Mouse (Mus musculus): ENCODE results near the gene Banf1. TPM values are rescaled to one million over a fixed set of nuclear protein-coding genes. Genes with fewer than 3 reads are reported as not detected.
"Not testable (repeated sequence)": the region's sequence is repeated elsewhere in the genome, so short reads cannot be mapped to it uniquely, and the experiment has no call there.

Gene Banf1
- polyA plus RNA-seq, 1 experiment from 2014 or later, result 189 TPM

DNA sequence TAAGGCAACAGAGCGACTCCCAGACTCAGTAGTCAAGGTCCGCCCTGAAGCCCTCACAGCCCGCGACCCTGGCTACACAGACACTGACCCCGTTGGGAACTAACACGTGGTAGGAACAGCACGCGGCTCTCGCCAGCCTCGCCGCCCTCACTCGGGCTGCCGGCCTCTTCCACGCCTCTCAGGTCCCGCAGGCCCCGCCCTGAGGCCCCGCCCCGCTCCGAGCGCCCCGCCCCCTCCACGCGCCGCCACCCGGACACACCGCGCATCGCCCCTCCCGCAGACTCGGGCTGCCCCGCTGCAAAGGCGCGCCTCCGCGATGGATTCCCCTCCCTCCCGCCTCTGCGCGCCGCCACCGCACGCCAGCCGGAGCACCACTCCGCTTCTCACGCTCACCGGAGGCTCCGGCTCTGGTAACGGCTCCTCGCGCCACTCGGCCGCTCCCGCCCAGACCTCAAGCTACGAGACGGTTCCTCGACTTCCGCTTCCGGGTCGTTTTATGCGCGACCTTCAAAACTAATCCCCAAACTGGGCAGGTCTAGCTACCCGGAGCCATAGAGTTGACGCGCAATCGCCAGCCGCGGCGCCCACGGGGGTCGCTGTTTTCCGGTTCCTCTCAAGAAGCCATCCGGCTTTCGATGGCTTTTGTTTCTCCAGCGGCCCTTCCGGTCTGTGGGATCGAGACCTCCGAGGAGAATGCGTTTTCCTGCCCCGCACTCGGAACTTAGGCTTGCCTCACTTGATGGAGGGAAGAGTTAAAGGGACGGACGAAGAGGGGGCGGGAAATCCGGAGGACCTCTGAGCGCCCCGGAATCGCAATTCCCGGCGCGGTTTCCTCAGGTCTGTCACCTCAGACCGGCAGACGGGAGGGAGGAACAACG is 554 bp downstream of the Banf1 start, which contains the start of gene Eif1ad:
Gene Eif1ad (plus strand): TSS at position 567 of the 878 bp plus-strand sequence.
- H3K4me3 ChIP-seq (ENCODE audit: low read depth, low read length), result peak within 1 kb of the TSS; percentile 92
- H3K4me1 ChIP-seq (ENCODE audit: control insufficient read depth, low read depth, low read length), result peaks cover 29% of the 10 kb centered on the region
- H3K4me2 ChIP-seq (ENCODE audit: low read depth, low read length), result peak within 1 kb of the TSS; percentile 90
- peak within 1 kb of the TSS; percentile 85 for H3K9ac ChIP-seq (ENCODE audit: low read depth, low read length)
- H3K36me3 ChIP-seq (ENCODE audit: control insufficient read depth, insufficient read depth), result peaks cover 30% of the 10 kb centered on the region
- under 1% methylated on average over 89 of the region's 92 CpGs for WGBS (ENCODE audit: insufficient replicate concordance)
- H3K27me3 ChIP-seq (ENCODE audit: control insufficient read depth, insufficient read depth, low read depth, low read length), result no peaks in the 10 kb centered on the region
- H3K27ac ChIP-seq (ENCODE audit: low read length), result peak within 1 kb of the TSS; percentile 91
- H3K9me3 ChIP-seq (replicated peaks; ENCODE audit: control insufficient read depth, low read length), result no peaks in the 10 kb centered on the region
- ATAC-seq (ENCODE audit: low read depth), result peak; percentile 91

DNA sequence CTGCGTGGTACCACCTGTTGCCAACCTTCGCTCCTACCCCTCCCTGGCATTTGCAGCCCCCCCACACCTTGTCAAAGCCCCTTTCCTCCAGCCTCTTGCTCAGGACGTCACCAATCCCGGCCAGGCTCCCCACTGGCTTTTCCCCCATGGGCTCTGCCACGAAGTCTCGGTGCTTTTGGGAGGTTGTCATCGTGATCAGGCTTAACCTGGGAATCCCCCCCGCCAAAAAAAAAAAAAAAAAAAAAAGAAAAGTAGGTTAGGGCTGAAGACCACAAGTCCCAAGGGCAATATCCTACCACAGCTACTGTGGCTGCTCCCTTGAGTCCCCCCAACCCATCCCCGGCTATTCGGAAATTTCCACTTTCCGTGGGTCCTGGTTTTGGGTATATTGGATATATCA is 1.2 kb downstream of the Banf1 start:
- Histone ChIP-seq H3K9ac (ENCODE audit: low read depth, low read length) (peak overlapping the region; percentile 85), H3K9me3 (replicated peaks; ENCODE audit: control insufficient read depth, low read length) (no peaks in the 10 kb centered on the region), H3K36me3 (ENCODE audit: control insufficient read depth, insufficient read depth) (peaks cover 26% of the 10 kb centered on the region), H3K27ac (ENCODE audit: low read length) (peak overlapping the region; percentile 6; the same call in 1 of the 2 replicates), H3K4me3 (ENCODE audit: low read depth, low read length) (peak overlapping the region; percentile 92), H3K4me1 (ENCODE audit: control insufficient read depth, low read depth, low read length) (peaks cover 29% of the 10 kb centered on the region), H3K4me2 (ENCODE audit: low read depth, low read length) (peak overlapping the region; percentile 90), H3K27me3 (ENCODE audit: control insufficient read depth, insufficient read depth, low read depth, low read length) (no peaks in the 10 kb centered on the region)
- ATAC-seq (ENCODE audit: low read depth), result no peak
- 4% methylated on average over 11 of the region's 11 CpGs for WGBS (ENCODE audit: insufficient replicate concordance)

GRCm38 (mm10) chr19:5364124-5364523 is 2.8 kb downstream of the Banf1 start:
- Histone ChIP-seq H3K9me3 (replicated peaks; ENCODE audit: control insufficient read depth, low read length) (no peaks in the 10 kb centered on the region), H3K4me2 (ENCODE audit: low read depth, low read length) (no peak overlapping the region), H3K9ac (ENCODE audit: low read depth, low read length) (no peak overlapping the region), H3K27ac (ENCODE audit: low read length) (no peak overlapping the region), H3K4me1 (ENCODE audit: control insufficient read depth, low read depth, low read length) (peaks cover 29% of the 10 kb centered on the region), H3K27me3 (ENCODE audit: control insufficient read depth, insufficient read depth, low read depth, low read length) (no peaks in the 10 kb centered on the region), H3K36me3 (ENCODE audit: control insufficient read depth, insufficient read depth) (peaks cover 12% of the 10 kb centered on the region; the same call in 1 of the 2 replicates), H3K4me3 (ENCODE audit: low read depth, low read length) (no peak overlapping the region)
- 78% methylated on average over 2 of the region's 2 CpGs for WGBS (ENCODE audit: insufficient replicate concordance)
- no peak for ATAC-seq (ENCODE audit: low read depth)

DNA sequence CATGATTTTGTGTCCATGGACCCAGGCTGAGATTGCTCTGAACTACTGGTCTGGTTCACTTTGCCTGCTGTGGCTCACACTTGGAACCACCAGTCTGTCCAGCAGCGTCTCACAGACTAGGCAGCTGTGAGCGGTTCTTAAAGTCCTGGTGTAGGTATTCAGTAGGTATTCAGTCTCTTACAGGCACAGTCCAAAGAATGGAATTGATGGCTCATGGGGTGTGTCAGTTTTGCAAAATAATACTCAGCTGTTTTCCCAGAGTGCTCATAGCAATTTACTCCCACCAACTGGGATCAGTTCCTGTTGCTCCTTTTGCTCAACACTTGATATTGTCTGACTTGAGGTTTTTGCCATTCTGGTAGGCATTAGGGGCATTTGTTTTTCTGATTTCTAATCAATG is 4.8 kb downstream of the Banf1 start:
- Histone ChIP-seq H3K4me2 (ENCODE audit: low read depth, low read length) (no peak overlapping the region), H3K4me3 (ENCODE audit: low read depth, low read length) (no peak overlapping the region), H3K27me3 (ENCODE audit: control insufficient read depth, insufficient read depth, low read depth, low read length) (no peaks in the 10 kb centered on the region), H3K36me3 (ENCODE audit: control insufficient read depth, insufficient read depth) (0 out of 2 replicates have a peak, but pooled peaks cover 4% of the 10 kb centered on the region), H3K9ac (ENCODE audit: low read depth, low read length) (no peak overlapping the region), H3K9me3 (replicated peaks; ENCODE audit: control insufficient read depth, low read length) (no peaks in the 10 kb centered on the region), H3K4me1 (ENCODE audit: control insufficient read depth, low read depth, low read length) (peaks cover 16% of the 10 kb centered on the region), H3K27ac (ENCODE audit: low read length) (no peak overlapping the region)
- no peak for ATAC-seq (ENCODE audit: low read depth)
- 74% methylated on average over 2 of the region's 2 CpGs for WGBS (ENCODE audit: insufficient replicate concordance)

DNA sequence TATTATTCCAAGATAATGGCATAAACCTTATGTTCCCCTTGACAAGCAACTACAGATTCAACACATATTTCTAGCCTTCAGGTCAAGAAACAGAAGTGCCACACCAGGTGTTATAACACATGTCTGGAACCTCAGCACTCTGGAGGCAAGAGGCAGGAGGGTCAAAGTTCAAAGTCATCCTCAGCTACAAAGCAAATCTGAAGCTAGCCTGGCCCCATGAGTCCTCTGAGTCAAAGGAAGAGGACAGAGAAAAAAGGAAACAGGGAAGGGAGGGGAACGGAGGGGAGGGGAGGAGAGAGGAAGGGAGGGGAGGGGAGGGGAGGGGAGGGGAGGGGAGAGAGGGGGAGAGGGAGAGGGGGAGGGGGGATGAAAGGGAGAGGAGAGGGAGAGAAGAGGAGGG is 10.9 kb downstream of the Banf1 start:
- ATAC-seq (ENCODE audit: low read depth), result no peak
- Histone ChIP-seq H3K4me3 (ENCODE audit: low read depth, low read length) (no peak overlapping the region), H3K4me1 (ENCODE audit: control insufficient read depth, low read depth, low read length) (no peaks in the 10 kb centered on the region), H3K4me2 (ENCODE audit: low read depth, low read length) (no peak overlapping the region), H3K27ac (ENCODE audit: low read length) (no peak overlapping the region), H3K27me3 (ENCODE audit: control insufficient read depth, insufficient read depth, low read depth, low read length) (no peaks in the 10 kb centered on the region), H3K9me3 (replicated peaks; ENCODE audit: control insufficient read depth, low read length) (no peaks in the 10 kb centered on the region), H3K9ac (ENCODE audit: low read depth, low read length) (no peak overlapping the region), H3K36me3 (ENCODE audit: control insufficient read depth, insufficient read depth) (no peaks in the 10 kb centered on the region)
- WGBS (ENCODE audit: insufficient replicate concordance), result no CpG with 5 or more reads among the region's 1 CpGs

GRCm38 (mm10) chr19:5353609-5354008 is 13.4 kb downstream of the Banf1 start:
- Histone ChIP-seq H3K27me3 (ENCODE audit: control insufficient read depth, insufficient read depth, low read depth, low read length) (no peaks in the 10 kb centered on the region), H3K4me1 (ENCODE audit: control insufficient read depth, low read depth, low read length) (peaks cover 5% of the 10 kb centered on the region; the same call in 1 of the 2 replicates), H3K9ac (ENCODE audit: low read depth, low read length) (no peak overlapping the region), H3K4me3 (ENCODE audit: low read depth, low read length) (no peak overlapping the region), H3K4me2 (ENCODE audit: low read depth, low read length) (no peak overlapping the region), H3K27ac (ENCODE audit: low read length) (no peak overlapping the region), H3K9me3 (replicated peaks; ENCODE audit: control insufficient read depth, low read length) (no peaks in the 10 kb centered on the region), H3K36me3 (ENCODE audit: control insufficient read depth, insufficient read depth) (no peaks in the 10 kb centered on the region)
- no peak for ATAC-seq (ENCODE audit: low read depth)
- 67% methylated on average over 2 of the region's 2 CpGs for WGBS (ENCODE audit: insufficient replicate concordance)

GRCm38 (mm10) chr19:5349502-5349873 is 17.5 kb downstream of the Banf1 start, which contains the start of gene Cst6:
TSS of gene Cst6 (minus strand) at chr19:5349574.
- H3K27ac ChIP-seq (ENCODE audit: low read length); H3K4me1 ChIP-seq (ENCODE audit: control insufficient read depth, low read depth, low read length); ATAC-seq (ENCODE audit: low read depth); H3K36me3 ChIP-seq (ENCODE audit: control insufficient read depth, insufficient read depth); H3K9me3 ChIP-seq (replicated peaks; ENCODE audit: control insufficient read depth, low read length); H3K27me3 ChIP-seq (ENCODE audit: control insufficient read depth, insufficient read depth, low read depth, low read length): not testable (repeated sequence)
- Histone ChIP-seq H3K9ac (ENCODE audit: low read depth, low read length) (peak within 1 kb of the TSS; percentile 35; the same call in 1 of the 2 replicates), H3K4me2 (ENCODE audit: low read depth, low read length) (peak within 1 kb of the TSS; percentile 74), H3K4me3 (ENCODE audit: low read depth, low read length) (peak within 1 kb of the TSS; percentile 50)
- 54% methylated on average over 6 of the region's 6 CpGs for WGBS (ENCODE audit: insufficient replicate concordance)

DNA sequence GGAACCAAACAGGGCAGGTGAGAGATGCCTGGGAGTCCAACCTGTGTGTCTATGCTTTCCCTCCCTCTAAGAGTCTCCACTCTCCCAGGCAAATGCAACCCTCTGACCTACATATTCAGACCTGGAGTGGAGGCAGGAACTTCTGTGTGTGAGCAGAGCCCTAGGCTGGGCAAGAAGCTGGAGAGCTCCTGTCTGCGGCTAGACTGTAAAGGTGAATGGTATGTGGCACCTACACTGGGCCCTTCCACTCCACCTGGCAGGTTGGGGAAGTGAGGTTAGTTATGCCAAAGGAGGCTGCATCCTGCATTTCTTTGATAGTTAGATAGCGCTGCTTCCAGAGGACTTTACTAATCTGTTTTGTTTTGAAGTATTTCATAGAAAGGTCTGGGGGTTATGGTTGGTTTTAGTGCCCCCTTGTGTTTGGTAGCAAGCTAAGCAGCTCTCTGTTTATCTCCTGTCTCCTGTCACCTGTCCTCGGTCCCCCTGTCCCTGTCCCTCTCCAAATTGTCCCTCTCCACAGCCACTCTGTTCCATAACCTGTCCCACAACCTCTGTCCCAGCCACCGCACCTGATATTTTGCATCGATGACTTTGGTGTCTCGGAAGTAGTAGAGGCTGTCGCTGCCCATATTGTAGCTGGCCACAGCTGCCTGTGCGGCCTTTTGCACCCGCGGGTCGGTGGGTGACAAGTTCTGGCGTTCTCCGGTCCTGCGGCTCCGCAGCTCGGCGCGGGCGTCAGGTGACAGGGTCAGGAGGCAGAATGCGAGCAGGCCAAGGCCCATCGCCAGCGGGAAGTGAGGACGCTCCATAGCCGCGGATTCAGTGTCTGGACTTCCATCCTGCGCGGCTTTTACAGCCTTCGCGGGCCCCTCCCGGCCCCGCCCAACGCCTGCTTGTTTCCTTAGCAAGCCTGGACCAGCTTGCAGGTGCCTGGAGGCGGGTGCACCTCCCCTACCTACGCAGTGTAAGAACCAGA is 18.2 kb downstream of the Banf1 start:
- H3K9me3 ChIP-seq (replicated peaks; ENCODE audit: control insufficient read depth, low read length), result no peaks in the 10 kb centered on the region
- 4% methylated on average over 34 of the region's 34 CpGs for WGBS (ENCODE audit: insufficient replicate concordance)
- H3K36me3 ChIP-seq (ENCODE audit: control insufficient read depth, insufficient read depth), result no peaks in the 10 kb centered on the region
- H3K4me1 ChIP-seq (ENCODE audit: control insufficient read depth, low read depth, low read length), result peaks cover 5% of the 10 kb centered on the region; the same call in 1 of the 2 replicates
- no peaks in the 10 kb centered on the region for H3K27me3 ChIP-seq (ENCODE audit: control insufficient read depth, insufficient read depth, low read depth, low read length)
- no peak overlapping the region for H3K27ac ChIP-seq (ENCODE audit: low read length)
- ATAC-seq (ENCODE audit: low read depth), result no peak
- H3K9ac ChIP-seq (ENCODE audit: low read depth, low read length), result peak overlapping the region; percentile 35; the same call in 1 of the 2 replicates
- peak overlapping the region; percentile 50 for H3K4me3 ChIP-seq (ENCODE audit: low read depth, low read length)
- peak overlapping the region; percentile 74 for H3K4me2 ChIP-seq (ENCODE audit: low read depth, low read length)

All from liver, embryonic 16.5 days (tissue).